Mouse (Mus musculus) spleen, adult 18-20 months (tissue): ENCODE data around the gene Zfp217.
A peak's percentile ranks its signal among the peaks of the same experiment; 100 is the strongest.

Experiments
- DNase-seq, 2 experiments: peaks; one replicate each; pipeline ENCODE4 v3.0.0; 2022; ENCODE audit warnings: mixed read lengths in 2 of 2

The Zfp217 gene

DNA sequence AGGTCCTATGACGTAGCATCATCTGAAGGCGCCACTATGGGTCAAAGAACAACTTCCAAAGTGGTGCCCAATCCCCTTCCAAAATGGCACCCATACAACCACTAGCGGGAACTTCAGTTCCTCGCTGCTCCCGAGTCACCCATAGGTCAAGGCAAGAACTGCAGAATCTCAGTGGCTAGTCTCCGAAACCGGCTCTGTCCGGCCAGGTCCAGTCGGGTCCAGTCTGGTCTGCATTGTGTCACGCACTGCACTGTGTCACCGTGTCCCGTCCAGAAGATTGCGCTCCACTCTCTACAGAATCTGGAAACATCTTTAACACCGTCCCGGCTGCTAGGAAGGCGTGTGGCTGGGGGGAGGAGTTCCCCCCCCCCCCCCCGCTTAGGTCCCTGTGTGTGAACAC is 53.7 kb downstream of the Zfp217 start:
- no peak for DNase-seq

DNA sequence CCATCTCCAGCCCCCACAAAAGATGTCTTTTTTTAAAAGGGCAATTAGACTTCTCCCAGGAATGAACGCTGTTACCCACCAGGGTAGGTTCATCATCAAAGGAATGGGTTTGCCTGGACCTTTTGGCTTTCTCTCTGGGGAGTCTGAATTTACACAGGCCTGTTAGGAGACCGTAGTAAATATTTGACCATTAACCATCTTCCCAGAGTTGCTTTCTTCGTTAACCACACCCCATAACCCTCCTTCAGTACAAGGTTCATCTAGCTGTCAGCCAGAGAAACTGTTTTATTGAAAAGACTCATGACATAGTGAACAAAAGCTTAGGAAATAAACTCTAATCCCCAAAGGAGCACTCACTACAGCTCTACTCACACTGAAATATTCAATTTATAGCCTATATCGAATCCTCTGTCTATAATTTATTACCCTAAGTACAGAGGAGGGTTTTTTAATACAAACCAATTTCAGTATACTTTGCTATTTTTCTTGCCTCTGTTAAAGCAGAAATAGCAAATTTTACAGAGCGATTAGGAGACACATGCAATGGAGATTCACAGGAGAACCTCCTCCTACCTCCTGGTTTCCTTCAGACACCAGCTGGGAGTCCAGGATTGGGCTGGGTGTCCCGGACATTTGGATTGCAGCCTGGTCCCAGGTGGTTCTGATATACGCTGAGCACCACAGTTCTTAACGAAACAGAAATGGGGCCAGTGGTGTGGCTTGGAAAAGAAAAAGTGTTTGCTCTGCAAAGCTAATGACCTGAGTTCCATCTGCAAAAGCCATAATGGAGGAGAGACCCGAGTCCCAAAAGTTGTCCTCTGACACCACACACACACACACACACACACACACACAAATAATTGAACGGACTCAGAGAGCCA is 56.1 kb downstream of the Zfp217 start:
- no peak for DNase-seq

- DNase-seq = no peak
Observed at GRCm38 (mm10) chr2:170078442-170079017, 69.4 kb downstream of the Zfp217 start.

DNA sequence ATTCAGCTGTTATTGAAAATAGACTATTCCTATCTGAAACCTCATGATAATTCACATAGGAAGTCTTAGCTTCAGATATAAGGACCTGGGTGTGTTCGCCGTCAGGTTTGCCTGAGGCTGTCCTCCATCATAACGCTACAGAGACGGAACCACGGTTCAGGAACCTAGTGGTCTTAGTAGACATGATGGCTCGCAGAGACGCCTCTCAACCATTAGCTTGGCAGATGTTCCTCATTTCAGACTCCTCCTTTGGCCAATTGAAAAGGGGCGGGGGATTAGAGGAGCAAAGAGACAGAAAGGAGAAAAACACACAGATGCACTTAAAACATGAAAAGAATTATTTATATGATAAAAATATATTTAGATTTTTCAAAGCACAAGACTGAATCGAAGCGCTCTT is 69.9 kb downstream of the Zfp217 start:
- no peak for DNase-seq

GRCm38 (mm10) chr2:170076941-170077490 is 70.9 kb downstream of the Zfp217 start:
- DNase-seq = no peak

DNA sequence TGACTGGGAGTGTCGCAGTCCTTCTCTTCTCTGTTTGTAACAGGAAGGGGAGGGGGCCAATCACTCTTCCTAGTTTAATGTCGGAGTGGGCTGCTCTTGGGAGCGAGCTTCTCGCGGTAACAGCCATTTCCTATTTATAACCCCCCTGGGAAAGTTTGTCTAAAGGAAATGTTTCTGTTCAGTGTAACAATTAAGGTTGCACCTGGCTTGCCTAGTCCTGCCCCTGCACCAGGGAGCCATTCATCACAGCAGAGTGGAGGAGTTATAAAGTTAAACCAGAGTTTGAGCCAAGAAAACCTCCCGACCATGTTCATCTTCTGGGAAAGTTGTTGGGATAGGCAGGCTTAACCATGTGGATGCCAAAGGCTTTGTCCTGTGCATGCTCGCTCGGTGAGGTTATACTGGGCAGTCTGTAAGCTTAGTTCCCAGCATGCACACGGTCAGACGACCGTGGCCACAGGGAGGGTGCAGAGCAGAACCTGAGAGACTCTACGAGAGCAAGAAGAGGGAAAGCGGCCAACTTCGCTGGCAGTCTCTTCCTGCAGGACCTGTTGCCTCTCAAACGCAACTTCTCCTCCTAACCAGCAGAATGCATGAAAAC is 77.2 kb downstream of the Zfp217 start:
- no peak for DNase-seq

DNA sequence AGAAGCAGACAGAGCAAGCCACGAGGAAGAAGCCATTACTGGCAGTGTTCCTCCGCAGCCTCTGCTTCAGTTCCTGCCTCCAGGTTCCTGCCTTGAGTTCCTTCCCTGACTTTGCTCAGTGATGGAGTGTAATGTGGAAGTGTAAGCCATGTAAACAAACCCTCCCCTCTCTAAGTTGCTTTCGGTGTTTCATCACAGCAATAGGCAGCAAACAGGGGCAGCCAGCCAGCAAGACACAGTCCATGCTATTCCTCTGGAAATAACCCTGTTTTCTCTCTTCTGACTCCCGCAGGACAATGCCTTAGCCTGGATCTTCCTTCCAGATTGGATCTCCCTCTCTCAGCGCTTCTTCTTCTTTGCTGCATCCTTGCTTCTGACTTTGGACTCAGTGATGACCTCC is 77.9 kb downstream of the Zfp217 start:
- DNase-seq = no peak

- no peak for DNase-seq
Observed at GRCm38 (mm10) chr2:170062378-170062777, 85.5 kb downstream of the Zfp217 start.

- peak in 1 of 2 experiments; percentile 38 for DNase-seq
Observed at GRCm38 (mm10) chr2:170060066-170060465, 87.8 kb downstream of the Zfp217 start.

GRCm38 (mm10) chr2:170058774-170059173 is 89.1 kb downstream of the Zfp217 start:
- no peak for DNase-seq
